Mouse (Mus musculus) heart, postnatal 0 days (tissue): Measurements from ENCODE around the gene Isx.

Experiments used
- CTCF ChIP-seq: IDR thresholded peaks from 2 replicates; pipeline ENCODE4 v1.5.1; 2016; ENCODE audit warnings: antibody characterized with exemption, control low read depth, low read depth
- EP300 ChIP-seq: IDR thresholded peaks from 2 replicates; pipeline ENCODE4 v1.6.1; 2016; ENCODE audit warnings: antibody characterized with exemption, low read depth

- no peak for TF ChIP-seq CTCF
- TF ChIP-seq EP300, result no peak
These were observed 686 bp upstream of the Isx start for GRCm38 (mm10) chr8:74872151-74872823.
